Comparison of ENCODE assay signal across 8 mouse cellular contexts in genomic region chr17:87671890-87672660, GRCm38 (mm10). TPM values are rescaled to one million over a fixed set of nuclear protein-coding genes. Genes with fewer than 3 reads are reported as not detected.
DNase-seq lines count a peak whose midpoint lies in the region; ATAC-seq lines count a peak whose summit lies in the region.

Gene Msh2, plus strand, starts transcription at chr17:87672330.

- peak; percentile 98 to 99 for DNase-seq in adrenal gland, adult (ENCODE audit: inconsistent age in 2 of 2, low spot score in 1 of 2)
- DNase-seq in embryo, embryonic 10.5 days (ENCODE audit: low spot score) = peak; percentile 100
- peak; percentile 98 for DNase-seq in gastrocnemius, postnatal 14 days
- peak; percentile 96 to 99 for DNase-seq in left cerebral cortex, postnatal 10 days (ENCODE audit: extremely low spot score in 1 of 2, low spot score in 2 of 2)
- DNase-seq in right cerebral cortex, postnatal 25 days = peak; percentile 97
- peak; percentile 97 to 98 for DNase-seq in urinary bladder, postnatal 4 days (ENCODE audit: low spot score in 2 of 2)

- ATAC-seq in inflammation-experienced regulatory T-cells, adult 6 months = peak; percentile 97
- peak; percentile 98 for ATAC-seq in megakaryocyte-erythroid progenitor cell, adult 5-6 weeks (replicated peaks; ENCODE audit: low FRiP score, low TSS enrichment, poor library complexity, severe bottlenecking)

- intact Hi-C loops in gastrocnemius, postnatal 14 days (cut with DNase I; ENCODE audit: low total_unique reads) = no loop called here
- intact Hi-C loops in left cerebral cortex, postnatal 10 days (cut with DNase I) = no loop called here

RNA-seq across cellular contexts. Expression of gene Msh2, which starts in this region (rescaled TPM):
- 10 to 100 TPM in 1 of 2 experiments, 1 to 10 TPM in 1; 9.9 to 10.7 TPM for total RNA-seq in gastrocnemius, postnatal 14 days (2021)
- 10 to 100 TPM; 48.8 to 53.9 (median 51.0) TPM for polyA plus RNA-seq in inflammation-experienced regulatory T-cells, adult 6 months (2017; shearing (Covaris generic))
- total RNA-seq in left cerebral cortex, postnatal 10 days (2021) = 10 to 100 TPM; 31.4 to 33.6 TPM
- total RNA-seq in megakaryocyte-erythroid progenitor cell, adult 5-6 weeks (2014; fragmentation: Nextera tagmentation) = 49.8 and 73.7 TPM in 2 replicates
- total RNA-seq in megakaryocyte-erythroid progenitor cell, adult 5-6 weeks (2017) = 105 and 123 TPM in 2 replicates

Comparison
In these comparisons a context has a peak if more than half of its experiments do, and no peak if none do; other contexts are left out.
1. Peak in every context shown above with its lines: DNase-seq and ATAC-seq.